Mouse (Mus musculus) liver, embryonic 14.5 days (tissue): ENCODE data around the gene Nptx1.

Source experiments
- CTCF ChIP-seq: IDR thresholded peaks from 2 replicates; pipeline ENCODE4 v1.5.1; 2016; ENCODE audit warnings: antibody characterized with exemption, low read depth, control low read depth
- EP300 ChIP-seq: IDR thresholded peaks from 2 replicates; pipeline ENCODE4 v1.6.1; 2016; ENCODE audit warnings: antibody characterized with exemption, low read depth

GRCm38 (mm10) chr11:119519387-119519786 is 28.2 kb downstream of the Nptx1 start:
- no peak for TF ChIP-seq CTCF
- no peak for TF ChIP-seq EP300
